Mouse (Mus musculus) embryonic facial prominence, embryonic 11.5 days (tissue): Measurements from ENCODE around the gene Adamts16. TPM values are rescaled to one million over a fixed set of nuclear protein-coding genes. Genes with fewer than 3 reads are reported as not detected.

Experiments
- ATAC-seq: fragments of 200-750 bp; cut with Nextera tagmentation; replicated peaks from 2 replicates; pipeline ENCODE4 v1.8.0; 2017; ENCODE audit warnings: low read depth; ENCODE audit not compliant: insufficient number of reproducible peaks, low FRiP score, low TSS enrichment
- DNase-seq: peaks from one replicate; pipeline ENCODE4 v3.0.0-alpha.2; 2015; ENCODE audit warnings: low spot score
- H3K27ac ChIP-seq: fragments of 300-500 bp; sonication (generic); replicated peaks from 2 replicates; pipeline ENCODE4 v1.5.1; 2014; ENCODE audit warnings: mild to moderate bottlenecking, low read depth, low read length, control low read depth
- H3K27me3 ChIP-seq: fragments of 300-500 bp; sonication (generic); 2 replicates; pipeline ENCODE4 v1.6.1; 2014; ENCODE audit warnings: mild to moderate bottlenecking, low read length, moderate library complexity, mixed read lengths; ENCODE audit not compliant: control insufficient read depth, insufficient read depth
- H3K36me3 ChIP-seq: fragments of 300-500 bp; sonication (generic); replicated peaks from 2 replicates; pipeline ENCODE4 v1.6.1; 2014; ENCODE audit warnings: low read depth, mild to moderate bottlenecking, low read length, moderate library complexity, mixed read lengths; ENCODE audit not compliant: control insufficient read depth, insufficient read depth
- H3K4me1 ChIP-seq: fragments of 300-500 bp; sonication (generic); 2 replicates; pipeline ENCODE4 v1.6.1; 2014; ENCODE audit warnings: low read length, mixed read lengths; ENCODE audit not compliant: control insufficient read depth, insufficient read depth
- H3K4me2 ChIP-seq: fragments of 300-500 bp; sonication (generic); 2 replicates; pipeline ENCODE4 v1.6.1; 2014; ENCODE audit warnings: low read depth, mild to moderate bottlenecking, control low read depth, low read length, moderate library complexity
- H3K4me3 ChIP-seq: fragments of 300-500 bp; sonication (generic); 2 replicates; pipeline ENCODE4 v1.5.1; 2014; ENCODE audit warnings: low read depth, low read length, control low read depth
- H3K9ac ChIP-seq: fragments of 300-500 bp; sonication (generic); replicated peaks from 2 replicates; pipeline ENCODE4 v1.6.1; 2014; ENCODE audit warnings: mild to moderate bottlenecking, control low read depth, low read length
- H3K9me3 ChIP-seq: fragments of 300-500 bp; sonication (generic); replicated peaks from 2 replicates; pipeline ENCODE4 v1.6.1; 2016; ENCODE audit warnings: mild to moderate bottlenecking, low read length, inconsistent platforms, mixed read lengths; ENCODE audit not compliant: control insufficient read depth
- WGBS: fragments of 180-500 bp; shearing (Covaris S2); extraction: QIAGEN DNeasy Blood & Tissue Kit; methylation state at CpG from one replicate; pipeline ENCODE4 v1.1.7; 2014; 5-methylcytosine and 5-hydroxymethylcytosine counted together
- polyA plus RNA-seq: library from polyadenylated mRNA; unstranded; fragments of >200 nt; fragmentation: Nextera tagmentation; extraction: Ambion mirVana; gene quantifications from 2 replicates; pipeline ENCODE4 v1.2.1, GENCODE M21; 2014

The Adamts16 gene
- polyA plus RNA-seq, 1 experiment from 2014 or later, result 0.53 TPM

GRCm38 (mm10) chr13:70734640-70735039 is 107.0 kb downstream of the Adamts16 start:
- no peaks in the 10 kb centered on the region for H3K27me3 ChIP-seq
- H3K36me3 ChIP-seq, result no peaks in the 10 kb centered on the region
- 83% methylated on average over 5 of the region's 5 CpGs for WGBS
- no peak overlapping the region for H3K27ac ChIP-seq
- H3K9ac ChIP-seq, result no peak overlapping the region
- H3K4me1 ChIP-seq, result no peaks in the 10 kb centered on the region; the same call in 1 of the 2 replicates
- no peak for ATAC-seq
- no peak overlapping the region for H3K4me3 ChIP-seq
- no peaks in the 10 kb centered on the region for H3K9me3 ChIP-seq
- DNase-seq, result no peak
- no peak overlapping the region for H3K4me2 ChIP-seq

- 97% methylated on average over 1 of the region's 1 CpGs for WGBS
Measured at GRCm38 (mm10) chr13:70733911-70734310, 107.7 kb downstream of the Adamts16 start.

GRCm38 (mm10) chr13:70733206-70733605 is 108.4 kb downstream of the Adamts16 start:
- no peak overlapping the region for H3K9ac ChIP-seq
- H3K4me3 ChIP-seq, result no peak overlapping the region
- DNase-seq, result no peak
- WGBS, result 61% methylated on average over 2 of the region's 2 CpGs
- H3K4me2 ChIP-seq, result no peak overlapping the region
- H3K27me3 ChIP-seq, result no peaks in the 10 kb centered on the region
- H3K36me3 ChIP-seq, result no peaks in the 10 kb centered on the region
- no peak overlapping the region for H3K27ac ChIP-seq
- no peaks in the 10 kb centered on the region; the same call in 1 of the 2 replicates for H3K4me1 ChIP-seq
- no peak for ATAC-seq
- no peaks in the 10 kb centered on the region for H3K9me3 ChIP-seq

More at GRCm38 (mm10) chr13:70733911-70734310, 107.7 kb downstream of the Adamts16 start:
- Histone ChIP-seq H3K36me3 (no peaks in the 10 kb centered on the region), H3K4me3 (no peak overlapping the region), H3K9me3 (no peaks in the 10 kb centered on the region), H3K4me1 (no peaks in the 10 kb centered on the region; the same call in 1 of the 2 replicates), H3K4me2 (no peak overlapping the region), H3K27me3 (no peaks in the 10 kb centered on the region), H3K9ac (no peak overlapping the region), H3K27ac (no peak overlapping the region)
- ATAC-seq, result no peak
- DNase-seq, result no peak

- Histone ChIP-seq H3K9ac (no peak overlapping the region), H3K9me3 (no peaks in the 10 kb centered on the region), H3K27me3 (no peaks in the 10 kb centered on the region), H3K4me3 (no peak overlapping the region), H3K4me2 (no peak overlapping the region), H3K4me1 (no peaks in the 10 kb centered on the region; the same call in 1 of the 2 replicates), H3K36me3 (no peaks in the 10 kb centered on the region), H3K27ac (no peak overlapping the region)
- DNase-seq (no peak), ATAC-seq (no peak)
- WGBS, result 71% methylated on average over 5 of the region's 5 CpGs
Measured at GRCm38 (mm10) chr13:70732781-70733180, 108.8 kb downstream of the Adamts16 start.

- no peak overlapping the region for H3K9ac ChIP-seq
- no peak overlapping the region for H3K4me3 ChIP-seq
- H3K27me3 ChIP-seq, result no peaks in the 10 kb centered on the region
- H3K4me1 ChIP-seq, result no peaks in the 10 kb centered on the region
- DNase-seq (no peak), ATAC-seq (no peak)
- H3K27ac ChIP-seq, result no peak overlapping the region
- no peaks in the 10 kb centered on the region for H3K36me3 ChIP-seq
- WGBS, result 54% methylated on average over 5 of the region's 5 CpGs
- no peak overlapping the region for H3K4me2 ChIP-seq
- no peaks in the 10 kb centered on the region for H3K9me3 ChIP-seq
Measured at GRCm38 (mm10) chr13:70731349-70731748, 110.3 kb downstream of the Adamts16 start.

- Histone ChIP-seq H3K9me3 (no peaks in the 10 kb centered on the region), H3K4me3 (no peak overlapping the region), H3K36me3 (no peaks in the 10 kb centered on the region), H3K27ac (no peak overlapping the region), H3K4me2 (no peak overlapping the region), H3K27me3 (no peaks in the 10 kb centered on the region), H3K9ac (no peak overlapping the region), H3K4me1 (no peaks in the 10 kb centered on the region)
- ATAC-seq, result no peak
- WGBS, result 40% methylated on average over 5 of the region's 5 CpGs
- DNase-seq, result no peak
Measured at GRCm38 (mm10) chr13:70729996-70730395, 111.6 kb downstream of the Adamts16 start.

- Histone ChIP-seq H3K4me3 (no peak overlapping the region), H3K9ac (no peak overlapping the region), H3K9me3 (no peaks in the 10 kb centered on the region), H3K27ac (no peak overlapping the region), H3K27me3 (no peaks in the 10 kb centered on the region), H3K4me1 (no peaks in the 10 kb centered on the region), H3K36me3 (no peaks in the 10 kb centered on the region), H3K4me2 (no peak overlapping the region)
- no peak for ATAC-seq
- 89% methylated on average over 3 of the region's 3 CpGs for whole genome bisulfite sequencing
- DNase-seq, result no peak
Measured at GRCm38 (mm10) chr13:70726249-70726648, 115.4 kb downstream of the Adamts16 start.

- H3K4me2 ChIP-seq, result no peak overlapping the region
- 67% methylated on average over 3 of the region's 3 CpGs for WGBS
Measured at GRCm38 (mm10) chr13:70724635-70725034, 117.0 kb downstream of the Adamts16 start.

More at GRCm38 (mm10) chr13:70724635-70725034, 117.0 kb downstream of the Adamts16 start:
- Histone ChIP-seq H3K9me3 (no peaks in the 10 kb centered on the region), H3K27ac (no peak overlapping the region), H3K27me3 (no peaks in the 10 kb centered on the region), H3K4me3 (no peak overlapping the region), H3K9ac (no peak overlapping the region), H3K36me3 (no peaks in the 10 kb centered on the region), H3K4me1 (no peaks in the 10 kb centered on the region)
- ATAC-seq, result no peak
- DNase-seq, result no peak
